Mouse (Mus musculus) heart, embryonic 15.5 days (tissue): Measurements from ENCODE around the gene Fbxl18. TPM values are rescaled to one million over a fixed set of nuclear protein-coding genes. Genes with fewer than 3 reads are reported as not detected.
"Not testable (repeated sequence)": the region's sequence is repeated elsewhere in the genome, so short reads cannot be mapped to it uniquely, and the experiment has no call there.

Experiments
- ATAC-seq: fragments of 200-750 bp; cut with Nextera tagmentation; replicated peaks from 2 replicates; pipeline ENCODE4 v1.8.0; 2017; ENCODE audit warnings: low read depth, moderate TSS enrichment; ENCODE audit not compliant: insufficient number of reproducible peaks, insufficient read depth, low FRiP score
- H3K27ac ChIP-seq: fragments of 300-500 bp; sonication (generic); 2 replicates; pipeline ENCODE4 v1.5.1; 2015; ENCODE audit warnings: mild to moderate bottlenecking, inconsistent platforms
- H3K27me3 ChIP-seq: fragments of 300-500 bp; sonication (generic); 2 replicates; pipeline ENCODE4 v1.6.1; 2015; ENCODE audit warnings: inconsistent platforms
- H3K36me3 ChIP-seq: fragments of 300-500 bp; sonication (generic); 2 replicates; pipeline ENCODE4 v1.6.1; 2015; ENCODE audit warnings: mild to moderate bottlenecking, inconsistent platforms
- H3K4me1 ChIP-seq: fragments of 300-500 bp; sonication (generic); replicated peaks from 2 replicates; pipeline ENCODE4 v1.6.1; 2015; ENCODE audit warnings: inconsistent platforms
- H3K4me2 ChIP-seq: fragments of 300-500 bp; sonication (generic); 2 replicates; pipeline ENCODE4 v1.6.1; 2015; ENCODE audit warnings: inconsistent platforms, mild to moderate bottlenecking, moderate library complexity
- H3K4me3 ChIP-seq: fragments of 300-500 bp; sonication (generic); 2 replicates; pipeline ENCODE4 v1.5.1; 2015; ENCODE audit warnings: mild to moderate bottlenecking, inconsistent platforms
- H3K9ac ChIP-seq: fragments of 300-500 bp; sonication (generic); 2 replicates; pipeline ENCODE4 v1.6.1; 2015; ENCODE audit warnings: mild to moderate bottlenecking, inconsistent platforms
- H3K9me3 ChIP-seq: fragments of 300-500 bp; sonication (generic); replicated peaks from 2 replicates; pipeline ENCODE4 v1.6.1; 2016; ENCODE audit warnings: inconsistent platforms
- WGBS: fragments of 180-500 bp; shearing (Covaris S2); methylation state at CpG from one replicate; pipeline ENCODE4 v1.1.7; 2015; ENCODE audit warnings: mixed read lengths; 5-methylcytosine and 5-hydroxymethylcytosine counted together
- polyA plus RNA-seq: library from polyadenylated mRNA; unstranded; fragments of >200 nt; fragmentation: Nextera tagmentation; extraction: Ambion mirVana; gene quantifications from 2 replicates; pipeline ENCODE4 v1.2.1, GENCODE M21; 2015

The Fbxl18 gene
- polyA plus RNA-seq, 1 experiment from 2014 or later, result 7.7 TPM

- 60% methylated on average over 6 of the region's 6 CpGs for WGBS
- Histone ChIP-seq H3K4me1 (0 out of 2 replicates have a peak, but pooled peaks cover 4% of the 10 kb centered on the region), H3K4me3 (no peak overlapping the region), H3K9me3 (no peaks in the 10 kb centered on the region), H3K27me3 (no peaks in the 10 kb centered on the region), H3K27ac (no peak overlapping the region), H3K4me2 (no peak overlapping the region), H3K36me3 (no peaks in the 10 kb centered on the region), H3K9ac (no peak overlapping the region)
- no peak for ATAC-seq
These were observed 41.6 kb downstream of the Fbxl18 start for GRCm38 (mm10) chr5:142853585-142853984.

- ATAC-seq, result no peak
- Histone ChIP-seq H3K36me3 (no peaks in the 10 kb centered on the region), H3K4me1 (no peaks in the 10 kb centered on the region), H3K27me3 (no peaks in the 10 kb centered on the region), H3K9ac (no peak overlapping the region), H3K4me3 (no peak overlapping the region), H3K9me3 (no peaks in the 10 kb centered on the region), H3K27ac (no peak overlapping the region), H3K4me2 (no peak overlapping the region)
- WGBS, result 55% methylated on average over 5 of the region's 5 CpGs
These were observed 43.6 kb downstream of the Fbxl18 start for GRCm38 (mm10) chr5:142851681-142852049.

GRCm38 (mm10) chr5:142850916-142851680 lies 44.1 kb downstream of the Fbxl18 start:
- Histone ChIP-seq H3K36me3 (no peaks in the 10 kb centered on the region), H3K9me3 (no peaks in the 10 kb centered on the region), H3K4me1 (no peaks in the 10 kb centered on the region), H3K4me2 (no peak overlapping the region), H3K4me3 (no peak overlapping the region), H3K9ac (no peak overlapping the region), H3K27ac (no peak overlapping the region), H3K27me3 (no peaks in the 10 kb centered on the region)
- WGBS, result 84% methylated on average over 7 of the region's 7 CpGs
- no peak for ATAC-seq

GRCm38 (mm10) chr5:142850476-142850875 lies 44.7 kb downstream of the Fbxl18 start:
- WGBS, result 74% methylated on average over 9 of the region's 9 CpGs
- no peak for ATAC-seq
- Histone ChIP-seq H3K4me3 (no peak overlapping the region), H3K9ac (no peak overlapping the region), H3K4me2 (no peak overlapping the region), H3K36me3 (no peaks in the 10 kb centered on the region), H3K27me3 (no peaks in the 10 kb centered on the region), H3K9me3 (no peaks in the 10 kb centered on the region), H3K4me1 (no peaks in the 10 kb centered on the region), H3K27ac (no peak overlapping the region)

GRCm38 (mm10) chr5:142848911-142849310 lies 46.3 kb downstream of the Fbxl18 start:
- H3K9ac ChIP-seq, result no peak overlapping the region
- H3K4me1 ChIP-seq, result no peaks in the 10 kb centered on the region
- WGBS, result 82% methylated on average over 7 of the region's 7 CpGs
- no peak overlapping the region for H3K4me2 ChIP-seq
- no peak for ATAC-seq
- no peak overlapping the region for H3K4me3 ChIP-seq
- H3K9me3 ChIP-seq, result no peaks in the 10 kb centered on the region
- no peaks in the 10 kb centered on the region for H3K36me3 ChIP-seq
- no peak overlapping the region for H3K27ac ChIP-seq
- no peaks in the 10 kb centered on the region for H3K27me3 ChIP-seq

GRCm38 (mm10) chr5:142848149-142848548 lies 47.1 kb downstream of the Fbxl18 start:
- H3K4me1 ChIP-seq, result no peaks in the 10 kb centered on the region
- no peaks in the 10 kb centered on the region for H3K36me3 ChIP-seq
- no peak overlapping the region for H3K9ac ChIP-seq
- no peak overlapping the region for H3K4me2 ChIP-seq
- no peaks in the 10 kb centered on the region for H3K9me3 ChIP-seq
- 52% methylated on average over 3 of the region's 3 CpGs for WGBS
- no peak overlapping the region for H3K27ac ChIP-seq
- H3K4me3 ChIP-seq, result no peak overlapping the region
- no peak for ATAC-seq
- no peaks in the 10 kb centered on the region for H3K27me3 ChIP-seq

- WGBS, result 57% methylated on average over 8 of the region's 8 CpGs
- H3K9me3 ChIP-seq, result no peaks in the 10 kb centered on the region
These were observed 50.8 kb downstream of the Fbxl18 start for GRCm38 (mm10) chr5:142844467-142844866.

GRCm38 (mm10) chr5:142842137-142842642 lies 53.0 kb downstream of the Fbxl18 start:
- no peaks in the 10 kb centered on the region for H3K27me3 ChIP-seq
- 24% methylated on average over 7 of the region's 7 CpGs for WGBS
- H3K27ac ChIP-seq, result no peak overlapping the region
- no peak overlapping the region for H3K4me3 ChIP-seq
- H3K9ac ChIP-seq, result no peak overlapping the region
- H3K9me3 ChIP-seq, result no peaks in the 10 kb centered on the region
- no peaks in the 10 kb centered on the region for H3K36me3 ChIP-seq
- peaks cover 14% of the 10 kb centered on the region for H3K4me1 ChIP-seq
- no peak; the same call in 1 of the 2 replicates for ATAC-seq
- no peak overlapping the region for H3K4me2 ChIP-seq

More at GRCm38 (mm10) chr5:142844467-142844866, 50.8 kb downstream of the Fbxl18 start:
- Histone ChIP-seq H3K4me1 (peaks cover 14% of the 10 kb centered on the region), H3K27me3 (no peaks in the 10 kb centered on the region), H3K9ac (no peak overlapping the region), H3K4me2 (no peak overlapping the region), H3K36me3 (no peaks in the 10 kb centered on the region), H3K27ac (no peak overlapping the region), H3K4me3 (no peak overlapping the region)
- no peak for ATAC-seq

- H3K4me1 ChIP-seq, result peaks cover 14% of the 10 kb centered on the region
- H3K36me3 ChIP-seq, result no peaks in the 10 kb centered on the region
- no peaks in the 10 kb centered on the region for H3K9me3 ChIP-seq
- no peaks in the 10 kb centered on the region for H3K27me3 ChIP-seq
- peak overlapping the region; percentile 25 for H3K27ac ChIP-seq
- no peak overlapping the region for H3K9ac ChIP-seq
- no peak overlapping the region for H3K4me2 ChIP-seq
- ATAC-seq, result no peak; the same call in 1 of the 2 replicates
- no peak overlapping the region for H3K4me3 ChIP-seq
- 64% methylated on average over 8 of the region's 8 CpGs for WGBS
These were observed 53.7 kb downstream of the Fbxl18 start for GRCm38 (mm10) chr5:142841372-142842136.

- ATAC-seq, H3K36me3 ChIP-seq, H3K27ac ChIP-seq, H3K4me2 ChIP-seq, H3K4me3 ChIP-seq, H3K9ac ChIP-seq, H3K27me3 ChIP-seq, H3K9me3 ChIP-seq: not testable (repeated sequence)
- WGBS, result 87% methylated on average over 2 of the region's 2 CpGs
- peaks cover 14% of the 10 kb centered on the region for H3K4me1 ChIP-seq
These were observed 57.8 kb downstream of the Fbxl18 start for GRCm38 (mm10) chr5:142837427-142837826.

GRCm38 (mm10) chr5:142836891-142837290 lies 58.3 kb downstream of the Fbxl18 start:
- no peak overlapping the region for H3K4me2 ChIP-seq
- H3K27ac ChIP-seq, result no peak overlapping the region
- H3K4me1 ChIP-seq, result peaks cover 10% of the 10 kb centered on the region
- ATAC-seq, result no peak
- no peaks in the 10 kb centered on the region for H3K27me3 ChIP-seq
- WGBS, result 71% methylated on average over 6 of the region's 6 CpGs
- no peaks in the 10 kb centered on the region for H3K36me3 ChIP-seq
- H3K9ac ChIP-seq, result no peak overlapping the region
- no peak overlapping the region for H3K4me3 ChIP-seq
- H3K9me3 ChIP-seq, result no peaks in the 10 kb centered on the region
